Mouse (Mus musculus): ENCODE measurements around the gene Gpr146. TPM values are rescaled to one million over a fixed set of nuclear protein-coding genes. Genes with fewer than 3 reads are reported as not detected.

Gene Gpr146
- polyA plus RNA-seq, 1 experiment from 2014 or later, result 7.8 TPM

GRCm38 (mm10) chr5:139432747-139433508 is 55.4 kb downstream of the Gpr146 start:
- TF ChIP-seq CTCF (IDR thresholded peaks at IDR 0.05; ENCODE audit: low read depth), result no peak
- no peaks in the 10 kb centered on the region for H3K9me3 ChIP-seq (replicated peaks; ENCODE audit: low read length)
- peaks cover 19% of the 10 kb centered on the region; the same call in 1 of the 2 replicates for H3K4me1 ChIP-seq (replicated peaks; ENCODE audit: insufficient read depth, low read length)
- WGBS, result 47% methylated on average over 7 of the region's 7 CpGs
- H3K9ac ChIP-seq (ENCODE audit: low read depth, low read length), result no peak overlapping the region
- ATAC-seq (replicated peaks; ENCODE audit: low FRiP score, low read depth) (no peak), DNase-seq (ENCODE audit: low spot score) (no peak)
- no peaks in the 10 kb centered on the region for H3K36me3 ChIP-seq (ENCODE audit: insufficient read depth, low read length)
- H3K4me3 ChIP-seq (replicated peaks; ENCODE audit: low read depth, low read length), result no peak overlapping the region
- no peak overlapping the region for H3K4me2 ChIP-seq (ENCODE audit: low read length)
- no peaks in the 10 kb centered on the region for H3K27me3 ChIP-seq (ENCODE audit: insufficient read depth, low read length)
- H3K27ac ChIP-seq, result no peak overlapping the region

GRCm38 (mm10) chr5:139433842-139434568 is 56.5 kb downstream of the Gpr146 start:
- H3K4me3 ChIP-seq (replicated peaks; ENCODE audit: low read depth, low read length), result no peak overlapping the region
- no peak for DNase-seq (ENCODE audit: low spot score)
- peaks cover 19% of the 10 kb centered on the region; the same call in 1 of the 2 replicates for H3K4me1 ChIP-seq (replicated peaks; ENCODE audit: insufficient read depth, low read length)
- H3K9ac ChIP-seq (ENCODE audit: low read depth, low read length), result no peak overlapping the region
- no peak overlapping the region for H3K4me2 ChIP-seq (ENCODE audit: low read length)
- no peaks in the 10 kb centered on the region for H3K36me3 ChIP-seq (ENCODE audit: insufficient read depth, low read length)
- no peak for ATAC-seq (replicated peaks; ENCODE audit: low FRiP score, low read depth)
- H3K27me3 ChIP-seq (ENCODE audit: insufficient read depth, low read length), result no peaks in the 10 kb centered on the region
- TF ChIP-seq CTCF (IDR thresholded peaks at IDR 0.05; ENCODE audit: low read depth), result no peak
- H3K9me3 ChIP-seq (replicated peaks; ENCODE audit: low read length), result no peaks in the 10 kb centered on the region
- H3K27ac ChIP-seq, result no peak overlapping the region
- 63% methylated on average over 9 of the region's 9 CpGs for WGBS

GRCm38 (mm10) chr5:139434940-139435339 is 57.4 kb downstream of the Gpr146 start:
- peaks cover 14% of the 10 kb centered on the region; the same call in 1 of the 2 replicates for H3K4me1 ChIP-seq (replicated peaks; ENCODE audit: insufficient read depth, low read length)
- TF ChIP-seq CTCF (IDR thresholded peaks at IDR 0.05; ENCODE audit: low read depth), result no peak
- no peak for DNase-seq (ENCODE audit: low spot score)
- no peaks in the 10 kb centered on the region for H3K36me3 ChIP-seq (ENCODE audit: insufficient read depth, low read length)
- no peaks in the 10 kb centered on the region for H3K9me3 ChIP-seq (replicated peaks; ENCODE audit: low read length)
- H3K27me3 ChIP-seq (ENCODE audit: insufficient read depth, low read length), result no peaks in the 10 kb centered on the region
- no peak overlapping the region for H3K4me3 ChIP-seq (replicated peaks; ENCODE audit: low read depth, low read length)
- WGBS, result 47% methylated on average over 8 of the region's 8 CpGs
- H3K9ac ChIP-seq (ENCODE audit: low read depth, low read length), result no peak overlapping the region
- H3K4me2 ChIP-seq (ENCODE audit: low read length), result no peak overlapping the region
- no peak for ATAC-seq (replicated peaks; ENCODE audit: low FRiP score, low read depth)
- no peak overlapping the region for H3K27ac ChIP-seq

- Histone ChIP-seq H3K4me2 (ENCODE audit: low read length) (no peak overlapping the region), H3K27ac (no peak overlapping the region), H3K27me3 (ENCODE audit: insufficient read depth, low read length) (no peaks in the 10 kb centered on the region), H3K9me3 (replicated peaks; ENCODE audit: low read length) (no peaks in the 10 kb centered on the region), H3K4me1 (replicated peaks; ENCODE audit: insufficient read depth, low read length) (no peaks in the 10 kb centered on the region), H3K9ac (ENCODE audit: low read depth, low read length) (no peak overlapping the region), H3K4me3 (replicated peaks; ENCODE audit: low read depth, low read length) (no peak overlapping the region), H3K36me3 (ENCODE audit: insufficient read depth, low read length) (no peaks in the 10 kb centered on the region)
- no peak for DNase-seq (ENCODE audit: low spot score)
- 86% methylated on average over 4 of the region's 4 CpGs for WGBS
- TF ChIP-seq CTCF (IDR thresholded peaks at IDR 0.05; ENCODE audit: low read depth), result no peak
- no peak for ATAC-seq (replicated peaks; ENCODE audit: low FRiP score, low read depth)
These were observed 60.3 kb downstream of the Gpr146 start for GRCm38 (mm10) chr5:139437769-139438168.

- ATAC-seq (replicated peaks; ENCODE audit: low FRiP score, low read depth) (no peak), DNase-seq (ENCODE audit: low spot score) (no peak)
- no peaks in the 10 kb centered on the region for H3K36me3 ChIP-seq (ENCODE audit: insufficient read depth, low read length)
- WGBS, result 89% methylated on average over 12 of the region's 12 CpGs
- H3K27ac ChIP-seq, result no peak overlapping the region
- no peaks in the 10 kb centered on the region for H3K9me3 ChIP-seq (replicated peaks; ENCODE audit: low read length)
- H3K27me3 ChIP-seq (ENCODE audit: insufficient read depth, low read length), result no peaks in the 10 kb centered on the region
- no peak overlapping the region for H3K9ac ChIP-seq (ENCODE audit: low read depth, low read length)
- H3K4me1 ChIP-seq (replicated peaks; ENCODE audit: insufficient read depth, low read length), result no peaks in the 10 kb centered on the region
- TF ChIP-seq CTCF (IDR thresholded peaks at IDR 0.05; ENCODE audit: low read depth), result no peak
- H3K4me2 ChIP-seq (ENCODE audit: low read length), result no peak overlapping the region
- H3K4me3 ChIP-seq (replicated peaks; ENCODE audit: low read depth, low read length), result no peak overlapping the region
These were observed 60.9 kb downstream of the Gpr146 start for GRCm38 (mm10) chr5:139438440-139438839.

GRCm38 (mm10) chr5:139440451-139440850 is 63.0 kb downstream of the Gpr146 start:
- Histone ChIP-seq H3K4me1 (replicated peaks; ENCODE audit: insufficient read depth, low read length) (no peaks in the 10 kb centered on the region), H3K36me3 (ENCODE audit: insufficient read depth, low read length) (no peaks in the 10 kb centered on the region), H3K27ac (no peak overlapping the region), H3K4me2 (ENCODE audit: low read length) (no peak overlapping the region), H3K9me3 (replicated peaks; ENCODE audit: low read length) (no peaks in the 10 kb centered on the region), H3K27me3 (ENCODE audit: insufficient read depth, low read length) (no peaks in the 10 kb centered on the region), H3K9ac (ENCODE audit: low read depth, low read length) (no peak overlapping the region), H3K4me3 (replicated peaks; ENCODE audit: low read depth, low read length) (no peak overlapping the region)
- no peak for ATAC-seq (replicated peaks; ENCODE audit: low FRiP score, low read depth)
- WGBS, result 78% methylated on average over 5 of the region's 5 CpGs
- no peak for TF ChIP-seq CTCF (IDR thresholded peaks at IDR 0.05; ENCODE audit: low read depth)
- no peak for DNase-seq (ENCODE audit: low spot score)

Measured in kidney, postnatal 0 days (tissue).